ENCODE assay signal across 8 mouse cellular contexts in genomic region chr5:88721565-88722212, GRCm38 (mm10). TPM values are rescaled to one million over a fixed set of nuclear protein-coding genes. Genes with fewer than 3 reads are reported as not detected.
DNase-seq lines count a peak whose midpoint lies in the region; ATAC-seq and TF ChIP-seq lines count a peak whose summit lies in the region.

No protein-coding gene starts in this region.

- in situ Hi-C loops in ES-E14 (cut with MboI; ENCODE audit: low sequenced_read_pairs in 2 of 2, unreplicated experiment in 2 of 2) = no loop called here

- no peak for DNase-seq in ES-E14 (ENCODE audit: low read depth, low spot score)
- DNase-seq in adrenal gland, postnatal 36 days = peak; percentile 49 to 73
- peak; percentile 51 for DNase-seq in hindbrain, embryonic 10.5 days (ENCODE audit: low spot score)
- peak; percentile 26 for DNase-seq in left cerebral cortex, postnatal 4 days
- peak; percentile 33 for DNase-seq in right cerebral cortex, postnatal 4 days

- H3K4me2 ChIP-seq in embryonic facial prominence, embryonic 15.5 days (replicated peaks) = peak overlapping the region; percentile 89

- no peaks in the 10 kb centered on the region for H3K9me3 ChIP-seq in ES-E14 (ENCODE audit: control insufficient read depth, insufficient read depth, low read depth, low read length)
- H3K9me3 ChIP-seq in embryonic facial prominence, embryonic 15.5 days (replicated peaks) = no peaks in the 10 kb centered on the region
- H3K9me3 ChIP-seq in hindbrain, embryonic 10.5 days = no peaks in the 10 kb centered on the region

- no peaks in the 10 kb centered on the region for H3K36me3 ChIP-seq in ES-E14 (ENCODE audit: control insufficient read depth, insufficient read depth, low read length, poor library complexity, severe bottlenecking)
- H3K36me3 ChIP-seq in embryonic facial prominence, embryonic 15.5 days = no peaks in the 10 kb centered on the region
- peaks cover 8% of the 10 kb centered on the region; the same call in 1 of the 2 replicates for H3K36me3 ChIP-seq in hindbrain, embryonic 10.5 days

- ATAC-seq in embryonic facial prominence, embryonic 15.5 days (ENCODE audit: insufficient number of reproducible peaks, low FRiP score, low TSS enrichment, low read depth) = no peak; the same call in 1 of the 2 replicates
- ATAC-seq in megakaryocyte progenitor cell, adult 5-6 weeks (replicated peaks; ENCODE audit: poor library complexity) = peak; percentile 36
- no peak for ATAC-seq in inflammation-experienced regulatory T-cells, adult 6 months

- 1% methylated on average over 31 of the region's 31 CpGs for WGBS in embryonic facial prominence, embryonic 15.5 days
- 5% methylated on average over 31 of the region's 31 CpGs for WGBS in hindbrain, embryonic 10.5 days

- intact Hi-C loops in left cerebral cortex, postnatal 4 days (cut with DNase I) = loop anchor here (5.0 kb wide), 1 partner anchor 34 kb away; no protein-coding TSS in a partner anchor

- peak overlapping the region; percentile 80 to 95 for H3K4me3 ChIP-seq in ES-E14 (ENCODE audit: insufficient read depth in 1 of 2, low read depth in 1 of 2, low read length in 2 of 2, poor library complexity in 1 of 2, severe bottlenecking in 1 of 2)
- peak overlapping the region; percentile 99 for H3K4me3 ChIP-seq in embryonic facial prominence, embryonic 15.5 days (replicated peaks)
- peak overlapping the region; percentile 77 for H3K4me3 ChIP-seq in hindbrain, embryonic 10.5 days

- peaks cover 3 to 9% of the 10 kb centered on the region in 2 experiments; a peak in 2 of 4 replicates for H3K4me1 ChIP-seq in ES-E14 (ENCODE audit: control insufficient read depth in 2 of 2, insufficient read depth in 2 of 2, low read length in 2 of 2, poor library complexity in 1 of 2)
- peaks cover 20% of the 10 kb centered on the region for H3K4me1 ChIP-seq in embryonic facial prominence, embryonic 15.5 days
- H3K4me1 ChIP-seq in hindbrain, embryonic 10.5 days (replicated peaks) = peaks cover 23% of the 10 kb centered on the region

- H3K27me3 ChIP-seq in embryonic facial prominence, embryonic 15.5 days = no peaks in the 10 kb centered on the region
- no peaks in the 10 kb centered on the region for H3K27me3 ChIP-seq in hindbrain, embryonic 10.5 days (ENCODE audit: insufficient read depth, poor library complexity, severe bottlenecking)

- H3K27ac ChIP-seq in ES-E14 (ENCODE audit: insufficient read depth, low read depth, low read length, poor library complexity, severe bottlenecking) = no peak overlapping the region
- peak overlapping the region; percentile 94; the same call in 1 of the 2 replicates for H3K27ac ChIP-seq in embryonic facial prominence, embryonic 15.5 days (replicated peaks)
- H3K27ac ChIP-seq in hindbrain, embryonic 10.5 days = peak overlapping the region; percentile 96

- peak overlapping the region; percentile 86 for H3K9ac ChIP-seq in ES-E14 (ENCODE audit: insufficient read depth, low read depth, low read length, poor library complexity, severe bottlenecking)
- peak overlapping the region; percentile 98 for H3K9ac ChIP-seq in embryonic facial prominence, embryonic 15.5 days

TF ChIP-seq in ES-E14, 5 proteins besides CTCF, POLR2A, EP300 and RAD21:
- TF ChIP-seq HCFC1 (IDR thresholded peaks at IDR 0.05; ENCODE audit: borderline replicate concordance, insufficient read depth, low read length) = no peak
- no peak for TF ChIP-seq ZNF384 (IDR thresholded peaks at IDR 0.05; ENCODE audit: low read depth, low read length)
- no peak for TF ChIP-seq ZC3H11A (IDR thresholded peaks at IDR 0.05; ENCODE audit: borderline replicate concordance, low read depth, low read length)
- TF ChIP-seq CHD2 (IDR thresholded peaks at IDR 0.05; ENCODE audit: low read depth, low read length) = no peak
- no peak for TF ChIP-seq MAFK (IDR thresholded peaks at IDR 0.05; ENCODE audit: insufficient read depth, low read depth, low read length)

RNA-seq across cellular contexts. Expression of gene Mob1b, which starts 1.0 kb away (rescaled TPM):
- total RNA-seq in ES-E14 (2012; rRNA removed) = 6.5 and 10.9 TPM in 2 replicates
- 10 to 100 TPM; 36.9 to 46.7 TPM for total RNA-seq in adrenal gland, postnatal 36 days (2021)
- polyA plus RNA-seq in embryonic facial prominence, embryonic 15.5 days (2015; fragmentation: Nextera tagmentation; extraction: Ambion mirVana) = 10.6 and 10.8 TPM in 2 replicates
- polyA plus RNA-seq in hindbrain, embryonic 10.5 days (2016; fragmentation: Nextera tagmentation; extraction: Ambion mirVana) = 10.8 TPM in 2 replicates
- 10 to 100 TPM; 30.8 to 31.1 TPM for total RNA-seq in left cerebral cortex, postnatal 4 days (2021)
- 29.4 and 34.6 TPM in 2 replicates for total RNA-seq in megakaryocyte progenitor cell, adult 5-6 weeks (2015)
- total RNA-seq in megakaryocyte progenitor cell, adult 5-6 weeks (2017) = 8.7 and 9.0 TPM in 2 replicates
- polyA plus RNA-seq in inflammation-experienced regulatory T-cells, adult 6 months (2017; shearing (Covaris generic)) = 10 to 100 TPM in 1 of 3 experiments, 1 to 10 TPM in 2; 8.8 to 11.5 (median 8.9) TPM

RNA-seq across cellular contexts. Expression of gene Dck, which starts 43.1 kb away (rescaled TPM):
- 11.3 and 18.2 TPM in 2 replicates for total RNA-seq in ES-E14 (2012; rRNA removed)
- total RNA-seq in adrenal gland, postnatal 36 days (2021) = 1 to 10 TPM; 3.6 to 5.1 TPM
- polyA plus RNA-seq in embryonic facial prominence, embryonic 15.5 days (2015; fragmentation: Nextera tagmentation; extraction: Ambion mirVana) = 37.7 and 38.8 TPM in 2 replicates
- polyA plus RNA-seq in hindbrain, embryonic 10.5 days (2016; fragmentation: Nextera tagmentation; extraction: Ambion mirVana) = 93.0 and 103 TPM in 2 replicates
- 10 to 100 TPM; 20.1 to 23.3 TPM for total RNA-seq in left cerebral cortex, postnatal 4 days (2021)
- 44.5 and 48.0 TPM in 2 replicates for total RNA-seq in megakaryocyte progenitor cell, adult 5-6 weeks (2015)
- 19.6 and 26.6 TPM in 2 replicates for total RNA-seq in megakaryocyte progenitor cell, adult 5-6 weeks (2017)
- 10 to 100 TPM; 39.4 to 97.7 (median 42.7) TPM for polyA plus RNA-seq in inflammation-experienced regulatory T-cells, adult 6 months (2017; shearing (Covaris generic))

RNA-seq across cellular contexts. Expression of gene Grsf1, which starts 45.7 kb away (rescaled TPM):
- total RNA-seq in ES-E14 (2012; rRNA removed) = 37.7 and 54.2 TPM in 2 replicates
- 100 to 1,000 TPM; 120 to 151 TPM for total RNA-seq in adrenal gland, postnatal 36 days (2021)
- 57.5 and 59.3 TPM in 2 replicates for polyA plus RNA-seq in embryonic facial prominence, embryonic 15.5 days (2015; fragmentation: Nextera tagmentation; extraction: Ambion mirVana)
- 76.0 and 81.2 TPM in 2 replicates for polyA plus RNA-seq in hindbrain, embryonic 10.5 days (2016; fragmentation: Nextera tagmentation; extraction: Ambion mirVana)
- total RNA-seq in left cerebral cortex, postnatal 4 days (2021) = 10 to 100 TPM; 63.4 to 66.7 TPM
- 77.0 and 80.8 TPM in 2 replicates for total RNA-seq in megakaryocyte progenitor cell, adult 5-6 weeks (2015)
- total RNA-seq in megakaryocyte progenitor cell, adult 5-6 weeks (2017) = 72.6 and 74.0 TPM in 2 replicates
- polyA plus RNA-seq in inflammation-experienced regulatory T-cells, adult 6 months (2017; shearing (Covaris generic)) = 10 to 100 TPM in 1 of 3 experiments, 1 to 10 TPM in 2; 5.7 to 10.0 (median 7.8) TPM
